Mouse (Mus musculus) neural tube, embryonic 15.5 days (tissue): ENCODE measurements at regions not wholly inside any gene's neighbourhood (a gene's known extent, or its start where the extent isn't known, plus 50 kb on each side); places are given as distances from the start of the nearest gene placed in this dataset.

Source experiments
- ATAC-seq: fragments of 200-750 bp; cut with Nextera tagmentation; 2 replicates; pipeline ENCODE4 v1.8.0; 2017; ENCODE audit warnings: mild to moderate bottlenecking, moderate TSS enrichment, moderate library complexity; ENCODE audit not compliant: low FRiP score
- H3K27ac ChIP-seq: fragments of 300-500 bp; sonication (generic); replicated peaks from 2 replicates; pipeline ENCODE4 v1.5.1; 2015; ENCODE audit warnings: mild to moderate bottlenecking, inconsistent platforms
- H3K27me3 ChIP-seq: fragments of 300-500 bp; sonication (generic); replicated peaks from 2 replicates; pipeline ENCODE4 v1.6.1; 2015; ENCODE audit warnings: inconsistent platforms
- H3K36me3 ChIP-seq: fragments of 300-500 bp; sonication (generic); 2 replicates; pipeline ENCODE4 v1.6.1; 2015; ENCODE audit warnings: inconsistent platforms
- H3K4me1 ChIP-seq: fragments of 300-500 bp; sonication (generic); 2 replicates; pipeline ENCODE4 v1.6.1; 2015; ENCODE audit warnings: inconsistent platforms
- H3K4me2 ChIP-seq: fragments of 300-500 bp; sonication (generic); 2 replicates; pipeline ENCODE4 v1.6.1; 2015; ENCODE audit warnings: inconsistent platforms, mild to moderate bottlenecking, moderate library complexity
- H3K4me3 ChIP-seq: fragments of 300-500 bp; sonication (generic); replicated peaks from 2 replicates; pipeline ENCODE4 v1.5.1; 2015; ENCODE audit warnings: mild to moderate bottlenecking, inconsistent platforms
- H3K9ac ChIP-seq: fragments of 300-500 bp; sonication (generic); replicated peaks from 2 replicates; pipeline ENCODE4 v1.6.1; 2015; ENCODE audit warnings: mild to moderate bottlenecking, inconsistent platforms
- H3K9me3 ChIP-seq: fragments of 300-500 bp; sonication (generic); replicated peaks from 2 replicates; pipeline ENCODE4 v1.6.1; 2016; ENCODE audit warnings: inconsistent platforms
- WGBS: fragments of 180-500 bp; shearing (Covaris S2); methylation state at CpG from one replicate; pipeline ENCODE4 v1.1.7; 2015; ENCODE audit warnings: mixed read lengths; 5-methylcytosine and 5-hydroxymethylcytosine counted together

DNA sequence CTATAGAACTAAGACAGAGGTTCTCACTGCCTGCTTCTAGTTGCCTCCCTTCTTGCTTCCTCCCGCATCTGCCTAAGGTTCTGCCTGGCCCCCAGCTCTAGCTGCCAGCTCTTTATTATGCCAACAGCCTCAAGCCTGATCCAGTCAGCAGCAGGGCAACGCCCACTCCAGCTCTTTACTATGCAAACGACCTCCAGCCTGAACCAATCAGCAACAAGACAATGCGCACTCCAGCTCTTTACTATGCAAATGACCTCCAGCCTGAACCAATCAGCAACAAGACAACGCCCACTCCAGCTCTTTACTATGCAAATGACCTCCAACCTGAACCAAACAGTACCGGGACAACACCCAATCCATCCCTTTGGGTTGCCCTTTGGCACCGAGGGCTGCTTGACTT lies 162.2 kb upstream of the Ank start:
- no peaks in the 10 kb centered on the region for H3K27me3 ChIP-seq
- no peaks in the 10 kb centered on the region for H3K36me3 ChIP-seq
- WGBS, result 65% methylated on average over 7 of the region's 7 CpGs
- H3K4me1 ChIP-seq, result no peaks in the 10 kb centered on the region
- no peak overlapping the region for H3K9ac ChIP-seq
- ATAC-seq, result no peak
- no peak overlapping the region for H3K27ac ChIP-seq
- no peak overlapping the region for H3K4me3 ChIP-seq
- no peak overlapping the region for H3K4me2 ChIP-seq
- no peaks in the 10 kb centered on the region for H3K9me3 ChIP-seq

DNA sequence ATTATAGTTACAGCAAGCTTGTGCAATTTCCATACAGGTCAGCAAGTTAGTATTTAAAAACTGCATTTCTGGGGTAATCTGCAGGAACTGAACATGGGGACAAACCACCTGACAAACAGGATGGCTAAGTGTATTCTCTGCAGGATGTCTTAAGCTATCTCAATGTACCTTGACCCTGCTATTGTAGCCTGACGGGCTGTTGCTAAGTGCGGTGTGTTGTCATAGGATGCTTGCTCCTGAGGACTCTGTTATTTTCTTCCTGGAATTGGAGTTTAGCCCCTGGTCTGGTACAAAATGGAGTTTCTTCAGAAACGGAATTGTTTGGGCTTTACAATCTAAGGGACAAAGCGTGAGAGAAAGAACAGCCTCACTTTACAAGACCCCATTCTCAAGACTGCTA lies 161.4 kb upstream of the Ank start:
- no peak overlapping the region for H3K4me3 ChIP-seq
- H3K4me2 ChIP-seq, result no peak overlapping the region
- H3K4me1 ChIP-seq, result no peaks in the 10 kb centered on the region
- WGBS, result 95% methylated on average over 4 of the region's 4 CpGs
- ATAC-seq, result no peak
- no peaks in the 10 kb centered on the region for H3K36me3 ChIP-seq
- H3K27me3 ChIP-seq, result no peaks in the 10 kb centered on the region
- no peak overlapping the region for H3K9ac ChIP-seq
- no peak overlapping the region for H3K27ac ChIP-seq
- H3K9me3 ChIP-seq, result no peaks in the 10 kb centered on the region

GRCm38 (mm10) chr15:27308639-27309038 lies 157.8 kb upstream of the Ank start:
- no peak overlapping the region for H3K4me2 ChIP-seq
- no peak overlapping the region for H3K27ac ChIP-seq
- no peak for ATAC-seq
- no peaks in the 10 kb centered on the region for H3K9me3 ChIP-seq
- H3K9ac ChIP-seq, result no peak overlapping the region
- no peaks in the 10 kb centered on the region for H3K36me3 ChIP-seq
- 63% methylated on average over 4 of the region's 4 CpGs for WGBS
- no peaks in the 10 kb centered on the region for H3K27me3 ChIP-seq
- H3K4me1 ChIP-seq, result no peaks in the 10 kb centered on the region
- no peak overlapping the region for H3K4me3 ChIP-seq

- no peak for ATAC-seq
- no peaks in the 10 kb centered on the region for H3K9me3 ChIP-seq
- no peaks in the 10 kb centered on the region for H3K27me3 ChIP-seq
- no peak overlapping the region for H3K9ac ChIP-seq
- H3K36me3 ChIP-seq, result no peaks in the 10 kb centered on the region
- H3K27ac ChIP-seq, result no peak overlapping the region
- no peak overlapping the region for H3K4me2 ChIP-seq
- H3K4me1 ChIP-seq, result no peaks in the 10 kb centered on the region
- WGBS, result 53% methylated on average over 4 of the region's 4 CpGs
- no peak overlapping the region for H3K4me3 ChIP-seq
Observed at GRCm38 (mm10) chr15:27315964-27316745, 150.3 kb upstream of the Ank start.

GRCm38 (mm10) chr15:27316746-27317129 lies 149.7 kb upstream of the Ank start:
- no peaks in the 10 kb centered on the region for H3K27me3 ChIP-seq
- H3K4me1 ChIP-seq, result no peaks in the 10 kb centered on the region
- H3K4me2 ChIP-seq, result no peak overlapping the region
- no peaks in the 10 kb centered on the region for H3K9me3 ChIP-seq
- ATAC-seq, result no peak
- 85% methylated on average over 1 of the region's 1 CpGs for WGBS
- H3K4me3 ChIP-seq, result no peak overlapping the region
- no peak overlapping the region for H3K27ac ChIP-seq
- no peaks in the 10 kb centered on the region for H3K36me3 ChIP-seq
- no peak overlapping the region for H3K9ac ChIP-seq

- no peak for ATAC-seq
- Histone ChIP-seq H3K36me3 (no peaks in the 10 kb centered on the region), H3K4me1 (peaks cover 8% of the 10 kb centered on the region; the same call in 1 of the 2 replicates), H3K9me3 (no peaks in the 10 kb centered on the region), H3K4me2 (no peak overlapping the region), H3K27me3 (no peaks in the 10 kb centered on the region), H3K9ac (no peak overlapping the region), H3K4me3 (no peak overlapping the region), H3K27ac (no peak overlapping the region)
- WGBS, result 87% methylated on average over 10 of the region's 10 CpGs
Observed at GRCm38 (mm10) chr15:27321915-27322665, 144.4 kb upstream of the Ank start.

GRCm38 (mm10) chr15:27325847-27326548 lies 140.5 kb upstream of the Ank start:
- peak; percentile 91 for ATAC-seq
- Histone ChIP-seq H3K9ac (no peak overlapping the region), H3K36me3 (no peaks in the 10 kb centered on the region), H3K27ac (no peak overlapping the region), H3K27me3 (no peaks in the 10 kb centered on the region), H3K9me3 (no peaks in the 10 kb centered on the region), H3K4me3 (no peak overlapping the region), H3K4me2 (peak overlapping the region; percentile 29), H3K4me1 (peaks cover 8% of the 10 kb centered on the region; the same call in 1 of the 2 replicates)
- WGBS, result 23% methylated on average over 15 of the region's 15 CpGs

GRCm38 (mm10) chr15:27326549-27326876 lies 140.0 kb upstream of the Ank start:
- no peaks in the 10 kb centered on the region for H3K27me3 ChIP-seq
- WGBS, result 72% methylated on average over 5 of the region's 5 CpGs
- H3K4me1 ChIP-seq, result peaks cover 8% of the 10 kb centered on the region; the same call in 1 of the 2 replicates
- H3K4me2 ChIP-seq, result no peak overlapping the region
- no peak for ATAC-seq
- no peak overlapping the region for H3K9ac ChIP-seq
- H3K27ac ChIP-seq, result no peak overlapping the region
- H3K9me3 ChIP-seq, result no peaks in the 10 kb centered on the region
- no peak overlapping the region for H3K4me3 ChIP-seq
- H3K36me3 ChIP-seq, result no peaks in the 10 kb centered on the region

DNA sequence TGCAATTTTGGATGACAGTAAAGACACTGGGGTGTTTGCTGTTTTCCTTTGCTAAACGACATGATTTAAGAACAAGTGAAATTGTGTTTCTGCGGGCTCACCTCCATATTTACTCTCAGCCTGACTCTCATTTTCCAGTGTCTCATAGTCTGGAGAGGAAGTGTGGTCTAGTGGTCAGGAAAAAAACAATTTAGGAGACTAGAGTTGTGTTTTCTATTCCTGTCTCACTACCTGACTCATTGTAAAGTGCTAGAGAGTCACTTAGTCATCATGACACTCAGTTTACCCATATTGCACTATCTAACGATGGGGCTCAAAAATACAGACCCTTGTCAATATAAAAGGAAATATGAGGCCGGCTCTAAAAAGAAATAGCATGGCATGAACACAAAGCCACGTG lies 138.7 kb upstream of the Ank start:
- peaks cover 8% of the 10 kb centered on the region; the same call in 1 of the 2 replicates for H3K4me1 ChIP-seq
- H3K27me3 ChIP-seq, result no peaks in the 10 kb centered on the region
- H3K27ac ChIP-seq, result no peak overlapping the region
- H3K9me3 ChIP-seq, result no peaks in the 10 kb centered on the region
- WGBS, result 93% methylated on average over 5 of the region's 5 CpGs
- no peak overlapping the region for H3K4me3 ChIP-seq
- no peaks in the 10 kb centered on the region for H3K36me3 ChIP-seq
- H3K9ac ChIP-seq, result no peak overlapping the region
- H3K4me2 ChIP-seq, result no peak overlapping the region
- no peak for ATAC-seq

DNA sequence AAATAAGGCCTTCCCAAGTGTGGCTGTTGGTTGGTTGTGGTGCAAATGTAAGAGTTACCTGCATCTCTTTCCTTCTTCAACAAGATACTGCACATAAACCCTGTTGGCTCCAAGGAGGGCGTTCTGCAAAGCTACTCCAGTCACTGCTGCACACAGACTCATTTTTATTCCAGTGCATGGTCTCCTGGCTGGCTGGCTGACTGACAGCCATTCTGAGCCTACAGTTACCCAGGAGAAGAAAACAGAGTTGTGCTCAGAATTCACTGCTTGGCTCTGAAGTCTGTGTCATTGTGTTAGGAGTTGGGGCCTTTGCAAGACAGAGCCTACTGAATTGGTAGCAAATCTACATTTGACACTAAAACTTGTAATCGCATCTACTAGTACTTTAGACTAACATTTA lies 138.0 kb upstream of the Ank start:
- H3K27me3 ChIP-seq, result no peaks in the 10 kb centered on the region
- peaks cover 8% of the 10 kb centered on the region; the same call in 1 of the 2 replicates for H3K4me1 ChIP-seq
- H3K27ac ChIP-seq, result no peak overlapping the region
- no peak overlapping the region for H3K4me3 ChIP-seq
- ATAC-seq, result no peak
- no peak overlapping the region for H3K9ac ChIP-seq
- H3K36me3 ChIP-seq, result no peaks in the 10 kb centered on the region
- H3K9me3 ChIP-seq, result no peaks in the 10 kb centered on the region
- WGBS, result 86% methylated on average over 2 of the region's 2 CpGs
- H3K4me2 ChIP-seq, result no peak overlapping the region

DNA sequence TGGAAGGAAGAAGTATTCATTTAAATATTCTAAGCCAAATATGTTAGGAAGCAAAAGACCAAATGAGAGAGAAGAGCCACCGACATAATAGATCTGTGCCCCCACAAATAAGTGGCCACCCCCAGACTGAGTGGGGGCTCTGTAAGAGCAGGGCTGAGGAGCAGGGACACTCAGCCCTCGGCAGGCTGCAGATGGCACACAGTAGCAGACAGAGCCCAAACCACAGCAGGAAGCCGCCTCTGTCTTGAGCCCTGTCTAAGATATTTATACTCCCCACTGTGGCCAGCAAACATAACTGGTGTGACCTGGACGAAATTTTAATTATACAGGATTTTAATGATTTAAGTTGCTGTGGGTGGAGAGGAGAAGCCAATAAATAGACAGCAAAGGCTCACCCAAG lies 126.4 kb upstream of the Ank start:
- H3K36me3 ChIP-seq, result no peaks in the 10 kb centered on the region
- H3K4me1 ChIP-seq, result no peaks in the 10 kb centered on the region
- no peak overlapping the region for H3K27ac ChIP-seq
- no peaks in the 10 kb centered on the region for H3K9me3 ChIP-seq
- no peaks in the 10 kb centered on the region for H3K27me3 ChIP-seq
- WGBS, result 60% methylated on average over 4 of the region's 4 CpGs
- no peak for ATAC-seq
- H3K9ac ChIP-seq, result no peak overlapping the region
- no peak overlapping the region for H3K4me3 ChIP-seq
- no peak overlapping the region for H3K4me2 ChIP-seq

DNA sequence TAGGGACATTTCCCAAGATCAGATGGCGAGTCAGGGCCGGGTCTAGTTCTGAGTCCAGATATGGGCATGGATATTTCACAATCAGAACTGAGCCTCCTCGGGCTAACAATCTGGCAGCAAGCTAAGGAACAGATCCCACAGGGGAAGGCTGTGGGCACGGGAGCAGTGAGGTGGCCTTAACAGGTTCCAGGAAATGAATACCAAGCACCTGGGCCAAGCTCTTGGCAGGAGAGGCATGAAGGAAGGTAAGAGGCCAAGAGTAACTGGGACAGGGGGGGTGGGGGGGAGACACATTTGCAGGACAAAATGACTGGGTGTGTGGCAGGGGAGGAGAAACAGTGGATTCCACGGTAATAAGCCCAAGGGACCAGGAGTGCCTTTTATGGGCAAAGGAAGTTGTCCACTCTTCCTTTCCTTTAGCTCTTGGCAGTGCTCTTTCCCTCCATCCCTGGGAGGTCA lies 124.9 kb upstream of the Ank start:
- 75% methylated on average over 5 of the region's 5 CpGs for WGBS
- H3K4me2 ChIP-seq, result no peak overlapping the region
- no peak overlapping the region for H3K4me3 ChIP-seq
- no peaks in the 10 kb centered on the region for H3K27me3 ChIP-seq
- H3K9me3 ChIP-seq, result no peaks in the 10 kb centered on the region
- H3K4me1 ChIP-seq, result no peaks in the 10 kb centered on the region
- H3K36me3 ChIP-seq, result no peaks in the 10 kb centered on the region
- no peak overlapping the region for H3K27ac ChIP-seq
- H3K9ac ChIP-seq, result no peak overlapping the region
- no peak for ATAC-seq
